Mouse (Mus musculus) MEL (cell line): ENCODE measurements at regions not wholly inside any gene's neighbourhood (a gene's known extent, or its start where the extent isn't known, plus 50 kb on each side); places are given as distances from the start of the nearest gene placed in this dataset.
"Not testable (repeated sequence)": the region's sequence is repeated elsewhere in the genome, so short reads cannot be mapped to it uniquely, and the experiment has no call there.

Experiments
- DNase-seq: peaks from one replicate; pipeline ENCODE4 v3.0.0; 2011; ENCODE audit warnings: low read depth, low spot score
- H3K27ac ChIP-seq: 2 replicates; pipeline ENCODE4 v1.5.1; 2012; ENCODE audit warnings: low read depth, mild to moderate bottlenecking, control low read depth, low read length, moderate library complexity; ENCODE audit not compliant: control insufficient read depth
- H3K27me3 ChIP-seq, 2 experiments: fragments of 150-350 bp in 1 of 2; sonication (generic) in 1 of 2; 2 replicates each; pipeline ENCODE4 v1.6.1; 2012; ENCODE audit warnings: low read length in 2 of 2, mild to moderate bottlenecking in 2 of 2, improper control_type of control experiment in 1 of 2, moderate library complexity in 1 of 2; ENCODE audit not compliant: insufficient read depth in 2 of 2, control insufficient read depth in 1 of 2
- H3K36me3 ChIP-seq, 2 experiments: 2 replicates each; pipeline ENCODE4 v1.6.1; 2012 to 2014; ENCODE audit warnings: low read length in 2 of 2, improper control_type of control experiment in 1 of 2, inconsistent platforms in 1 of 2, mild to moderate bottlenecking in 1 of 2; ENCODE audit not compliant: insufficient read depth in 2 of 2, control insufficient read depth in 1 of 2
- H3K4me1 ChIP-seq, 2 experiments: fragments of 150-350 bp in 1 of 2; sonication (generic) in 1 of 2; 2 replicates each; pipeline ENCODE4 v1.6.1; 2012; ENCODE audit warnings: low read length in 2 of 2, improper control_type of control experiment in 1 of 2, mild to moderate bottlenecking in 1 of 2; ENCODE audit not compliant: insufficient read depth in 2 of 2, control insufficient read depth in 1 of 2
- H3K4me3 ChIP-seq, 2 experiments: fragments of 150-350 bp in 1 of 2; sonication (generic) in 1 of 2; 2 replicates each; pipeline ENCODE4 v1.5.1; 2012; ENCODE audit warnings: low read depth in 2 of 2, low read length in 2 of 2, mild to moderate bottlenecking in 2 of 2, moderate library complexity in 2 of 2, control low read depth in 1 of 2, improper control_type of control experiment in 1 of 2; ENCODE audit not compliant: control insufficient read depth in 1 of 2, insufficient read depth in 1 of 2
- H3K79me2 ChIP-seq: 2 replicates; pipeline ENCODE4 v1.6.1; 2012; ENCODE audit warnings: mild to moderate bottlenecking, low read length, moderate library complexity; ENCODE audit not compliant: control insufficient read depth, poor library complexity, insufficient read depth
- H3K9ac ChIP-seq: 2 replicates; pipeline ENCODE4 v1.6.1; 2012; ENCODE audit warnings: low read depth, mild to moderate bottlenecking, control low read depth, low read length, moderate library complexity; ENCODE audit not compliant: control insufficient read depth, poor library complexity, severe bottlenecking
- H3K9me3 ChIP-seq: fragments of 150-350 bp; sonication (generic); replicated peaks from 2 replicates; pipeline ENCODE4 v1.6.1; 2012; ENCODE audit warnings: mild to moderate bottlenecking, low read length, improper control_type of control experiment, moderate library complexity; ENCODE audit not compliant: insufficient read depth
- BHLHE40 ChIP-seq: IDR thresholded peaks from 2 replicates; pipeline ENCODE4 v1.6.1; 2012; ENCODE audit warnings: low read depth, mild to moderate bottlenecking, inconsistent platforms, low read length, improper control_type of control experiment, borderline replicate concordance
- CTCF ChIP-seq, 3 experiments: IDR thresholded peaks in 2 of 3; conservative IDR thresholded peaks in 1 of 3; 2 replicates each; pipeline ENCODE4 v1.5.1; 2011 to 2012; ENCODE audit warnings: low read length in 3 of 3, low read depth in 2 of 3, mild to moderate bottlenecking in 2 of 3, improper control_type of control experiment in 1 of 3, inconsistent platforms in 1 of 3, mixed read lengths in 1 of 3, moderate library complexity in 1 of 3; ENCODE audit not compliant: control insufficient read depth in 1 of 3, insufficient read depth in 1 of 3, poor library complexity in 1 of 3, severe bottlenecking in 1 of 3
- EP300 ChIP-seq, 2 experiments: IDR thresholded peaks; 2 replicates each; pipeline ENCODE4 v1.6.1; 2011; ENCODE audit warnings: improper control_type of control experiment in 2 of 2, low read length in 2 of 2, low read depth in 1 of 2, mild to moderate bottlenecking in 1 of 2
- ETS1 ChIP-seq: IDR thresholded peaks from 2 replicates; pipeline ENCODE4 v1.6.1; 2012; ENCODE audit warnings: low read depth, mild to moderate bottlenecking, inconsistent platforms, low read length, improper control_type of control experiment, moderate library complexity
- GATA1 ChIP-seq: IDR thresholded peaks from 2 replicates; pipeline ENCODE4 v1.6.1; 2011; ENCODE audit warnings: low read depth, low read length, improper control_type of control experiment
- MAZ ChIP-seq: IDR thresholded peaks from 2 replicates; pipeline ENCODE4 v1.6.1; 2012; ENCODE audit warnings: low read depth, mild to moderate bottlenecking, inconsistent platforms, low read length, improper control_type of control experiment
- RAD21 ChIP-seq: IDR thresholded peaks from 2 replicates; pipeline ENCODE4 v1.6.1; 2011; ENCODE audit warnings: mild to moderate bottlenecking, low read depth, low read length, improper control_type of control experiment
- RCOR1 ChIP-seq: IDR thresholded peaks from 2 replicates; pipeline ENCODE4 v1.6.1; 2012; ENCODE audit warnings: low read depth, mild to moderate bottlenecking, inconsistent platforms, low read length, improper control_type of control experiment
- SMC3 ChIP-seq: IDR thresholded peaks from 2 replicates; pipeline ENCODE4 v1.6.1; 2011; ENCODE audit warnings: low read depth, low read length, improper control_type of control experiment
- TCF12 ChIP-seq: IDR thresholded peaks from 2 replicates; pipeline ENCODE4 v1.6.1; 2014; ENCODE audit warnings: low read depth, mild to moderate bottlenecking, inconsistent platforms, low read length, improper control_type of control experiment, moderate library complexity
- USF1 ChIP-seq: IDR thresholded peaks from 2 replicates; pipeline ENCODE4 v1.6.1; 2014; ENCODE audit warnings: low read depth, mild to moderate bottlenecking, inconsistent platforms, low read length, improper control_type of control experiment, moderate library complexity
- USF2 ChIP-seq, 2 experiments: IDR thresholded peaks; 2 replicates each; pipeline ENCODE4 v1.6.1; 2011 to 2012; ENCODE audit warnings: improper control_type of control experiment in 2 of 2, low read length in 2 of 2, borderline replicate concordance in 1 of 2, inconsistent platforms in 1 of 2, low read depth in 1 of 2, mild to moderate bottlenecking in 1 of 2; ENCODE audit not compliant: insufficient read depth in 1 of 2
- ZC3H11A ChIP-seq: IDR thresholded peaks from 2 replicates; pipeline ENCODE4 v1.6.1; 2012; ENCODE audit warnings: low read depth, mild to moderate bottlenecking, inconsistent platforms, low read length, improper control_type of control experiment

DNA sequence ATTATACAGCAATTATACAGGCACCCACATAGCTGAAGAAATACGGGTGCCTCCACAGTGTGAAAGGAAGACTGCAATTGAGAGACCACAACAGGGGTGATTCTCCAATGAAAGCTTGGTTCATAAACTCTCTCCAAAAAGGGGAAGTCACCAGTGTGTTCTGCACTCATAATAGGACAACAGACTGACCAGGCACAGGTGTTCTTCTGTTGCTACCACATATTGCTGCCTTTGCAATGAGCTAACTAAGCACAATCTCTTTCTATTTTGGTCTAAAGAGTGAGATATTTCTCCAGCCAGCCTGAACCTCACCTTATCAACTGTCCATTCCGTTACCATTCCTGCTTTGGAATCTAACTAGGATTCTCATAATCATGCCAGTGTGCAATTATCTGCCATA is 216.8 kb upstream of the Irak1bp1 start:
- Histone ChIP-seq H3K4me1 (no peaks in the 10 kb centered on the region), H3K27ac (no peak overlapping the region), H3K79me2 (no peaks in the 10 kb centered on the region), H3K36me3 (no peaks in the 10 kb centered on the region), H3K27me3 (peaks cover 0 to 1% of the 10 kb centered on the region in 2 experiments; a peak in 1 of 4 replicates), H3K4me3 (no peak overlapping the region), H3K9ac (no peak overlapping the region), H3K9me3 (no peaks in the 10 kb centered on the region)
- TF ChIP-seq ETS1 (no peak), USF1 (no peak), MAZ (no peak)
- DNase-seq = no peak

GRCm38 (mm10) chr9:82632411-82632810 is 196.9 kb upstream of the Irak1bp1 start:
- Histone ChIP-seq H3K36me3 (no peaks in the 10 kb centered on the region), H3K27ac (no peak overlapping the region), H3K9me3 (no peaks in the 10 kb centered on the region), H3K9ac (no peak overlapping the region), H3K4me3 (no peak overlapping the region), H3K79me2 (no peaks in the 10 kb centered on the region), H3K27me3 (peaks cover 0 to 2% of the 10 kb centered on the region in 2 experiments; a peak in 2 of 4 replicates), H3K4me1 (no peaks in the 10 kb centered on the region)
- DNase-seq = no peak
- TF ChIP-seq TCF12 = no peak

GRCm38 (mm10) chr9:82640277-82640676 is 189.1 kb upstream of the Irak1bp1 start:
- Histone ChIP-seq H3K9me3 (no peaks in the 10 kb centered on the region), H3K36me3 (peaks cover 0 to 5% of the 10 kb centered on the region in 2 experiments; a peak in 1 of 4 replicates), H3K79me2 (no peaks in the 10 kb centered on the region), H3K4me1 (peaks cover 0 to 2% of the 10 kb centered on the region in 2 experiments; a peak in 2 of 4 replicates), H3K4me3 (no peak overlapping the region), H3K27ac (no peak overlapping the region), H3K27me3 (no peaks in the 10 kb centered on the region), H3K9ac (no peak overlapping the region)
- TF ChIP-seq TCF12 = peak; percentile 78
- no peak for TF ChIP-seq BHLHE40
- peak in 1 of 2 experiments; percentile 67; a peak in 1 of 4 replicates for TF ChIP-seq EP300 (IDR thresholded peaks at IDR 0.05; ENCODE audit: low read depth in 1 of 2, low read length in 2 of 2)
- peak; percentile 35; the same call in 1 of the 2 replicates for TF ChIP-seq GATA1
- peak; percentile 47; the same call in 1 of the 2 replicates for TF ChIP-seq RCOR1
- no peak for DNase-seq

GRCm38 (mm10) chr9:82643900-82644299 is 185.4 kb upstream of the Irak1bp1 start:
- Histone ChIP-seq H3K27me3 (no peaks in the 10 kb centered on the region), H3K27ac (no peak overlapping the region), H3K79me2 (no peaks in the 10 kb centered on the region), H3K36me3 (peaks cover 0 to 5% of the 10 kb centered on the region in 2 experiments; a peak in 1 of 4 replicates), H3K4me1 (peaks cover 0 to 2% of the 10 kb centered on the region in 2 experiments; a peak in 2 of 4 replicates), H3K9ac (no peak overlapping the region), H3K4me3 (no peak overlapping the region), H3K9me3 (no peaks in the 10 kb centered on the region)
- peak; percentile 43 for DNase-seq
- TF ChIP-seq USF2 (IDR thresholded peaks at IDR 0.05; ENCODE audit: borderline replicate concordance in 1 of 2, insufficient read depth in 1 of 2, low read depth in 1 of 2, low read length in 2 of 2) = no peak
- TF ChIP-seq ZC3H11A = peak; percentile 51
- peak; percentile 71 for TF ChIP-seq SMC3
- TF ChIP-seq CTCF (IDR thresholded peaks at IDR 0.05 in 2 of 3, conservative IDR thresholded peaks at IDR 0.05 in 1 of 3; ENCODE audit: control insufficient read depth in 1 of 3, insufficient read depth in 1 of 3, low read depth in 2 of 3, low read length in 3 of 3, poor library complexity in 1 of 3, severe bottlenecking in 1 of 3) = peak; percentile 10 to 64 (median 31); a peak in 4 of 6 replicates
- peak; percentile 72 for TF ChIP-seq RAD21

GRCm38 (mm10) chr9:82655511-82655910 is 173.8 kb upstream of the Irak1bp1 start:
- not testable (repeated sequence) for H3K36me3 ChIP-seq, H3K27me3 ChIP-seq, H3K9me3 ChIP-seq, H3K27ac ChIP-seq, H3K4me1 ChIP-seq, H3K4me3 ChIP-seq, H3K79me2 ChIP-seq, H3K9ac ChIP-seq, DNase-seq
